ENCODE assay signal across 19 mouse cellular contexts in genomic region chr1:193359199-193359598, GRCm38 (mm10). TPM values are rescaled to one million over a fixed set of nuclear protein-coding genes. Genes with fewer than 3 reads are reported as not detected.
"Had no signal": no experiment of that assay in that cellular context is flagged by ENCODE, and none has a peak within 500 bp of the region (broad histone marks: within the 10 kb centered on the region; RNA-seq: fewer than 3 reads in every experiment).

No protein-coding gene starts in this region.

- H3K27me3 ChIP-seq: liver, embryonic 13.5 days; liver, embryonic 15.5 days; midbrain, embryonic 13.5 days; midbrain, embryonic 15.5 days; stomach, embryonic 15.5 days had no signal

- DNase-seq: liver, embryonic 13.5 days; liver, postnatal 0 days; lung, embryonic 14.5 days; right cerebral cortex, postnatal 14 days; thymus, adult 2 months; thymus, postnatal 25 days; thymus, postnatal 4 days had no signal

- H3K4me2 ChIP-seq: liver, embryonic 13.5 days; liver, embryonic 15.5 days; lung, embryonic 14.5 days; midbrain, embryonic 11.5 days; midbrain, embryonic 13.5 days; midbrain, embryonic 15.5 days; neural tube, embryonic 12.5 days; stomach, embryonic 15.5 days had no signal

- H3K4me1 ChIP-seq: liver, embryonic 13.5 days; liver, embryonic 15.5 days; megakaryocyte, embryonic 14.5 days; midbrain, embryonic 13.5 days; midbrain, embryonic 15.5 days; stomach, embryonic 15.5 days had no signal

- H3K9me3 ChIP-seq: liver, embryonic 13.5 days; liver, embryonic 15.5 days; megakaryocyte, embryonic 14.5 days; midbrain, embryonic 13.5 days; midbrain, embryonic 15.5 days; neural tube, embryonic 12.5 days; stomach, embryonic 15.5 days had no signal

- H3K27ac ChIP-seq: liver, embryonic 13.5 days; liver, embryonic 15.5 days; macrophage; midbrain, embryonic 13.5 days; midbrain, embryonic 15.5 days; neural tube, embryonic 12.5 days; stomach, embryonic 15.5 days; stomach, postnatal 0 days had no signal

- H3K9ac ChIP-seq: liver, embryonic 13.5 days; liver, embryonic 15.5 days; liver, postnatal 0 days; lung, embryonic 14.5 days; midbrain, embryonic 13.5 days; midbrain, embryonic 15.5 days; neural tube, embryonic 12.5 days; stomach, embryonic 15.5 days had no signal

- H3K36me3 ChIP-seq: liver, embryonic 13.5 days; liver, embryonic 15.5 days; neural tube, embryonic 12.5 days; stomach, embryonic 15.5 days had no signal

- H3K4me3 ChIP-seq: liver, embryonic 13.5 days; liver, embryonic 15.5 days; megakaryocyte, embryonic 14.5 days; midbrain, embryonic 13.5 days; midbrain, embryonic 15.5 days; neural tube, embryonic 12.5 days; stomach, embryonic 15.5 days had no signal

- ATAC-seq: liver, postnatal 0 days; midbrain, embryonic 13.5 days; midbrain, embryonic 15.5 days had no signal

RNA-seq across cellular contexts. Expression of gene Camk1g, which starts 10.9 kb away (rescaled TPM):
- total RNA-seq: megakaryocyte progenitor cell, adult 5-6 weeks; monocyte, adult 5-6 weeks; neutrophil, adult 5-6 weeks had no signal
- polyA plus RNA-seq: macrophage had no signal
